Mouse (Mus musculus) G1E (cell line): ENCODE measurements around the gene 2900011O08Rik.

ENCODE experiments used
- CTCF ChIP-seq: IDR thresholded peaks from 2 replicates; pipeline ENCODE4 v1.5.1; 2012; ENCODE audit warnings: low read depth, low read length, inconsistent platforms, mixed read lengths
- GATA1 ChIP-seq: IDR thresholded peaks from 2 replicates; pipeline ENCODE4 v1.6.1; 2012; ENCODE audit warnings: borderline replicate concordance, low read length, inconsistent platforms, mixed read lengths
- GATA2 ChIP-seq: IDR thresholded peaks from 2 replicates; pipeline ENCODE4 v1.6.1; 2012; ENCODE audit warnings: low read depth, low read length, inconsistent platforms, borderline replicate concordance
- TAL1 ChIP-seq: conservative IDR thresholded peaks from 2 replicates; pipeline ENCODE4 v1.6.1; 2012; ENCODE audit warnings: low read depth, low read length, inconsistent platforms, mixed read lengths

DNA sequence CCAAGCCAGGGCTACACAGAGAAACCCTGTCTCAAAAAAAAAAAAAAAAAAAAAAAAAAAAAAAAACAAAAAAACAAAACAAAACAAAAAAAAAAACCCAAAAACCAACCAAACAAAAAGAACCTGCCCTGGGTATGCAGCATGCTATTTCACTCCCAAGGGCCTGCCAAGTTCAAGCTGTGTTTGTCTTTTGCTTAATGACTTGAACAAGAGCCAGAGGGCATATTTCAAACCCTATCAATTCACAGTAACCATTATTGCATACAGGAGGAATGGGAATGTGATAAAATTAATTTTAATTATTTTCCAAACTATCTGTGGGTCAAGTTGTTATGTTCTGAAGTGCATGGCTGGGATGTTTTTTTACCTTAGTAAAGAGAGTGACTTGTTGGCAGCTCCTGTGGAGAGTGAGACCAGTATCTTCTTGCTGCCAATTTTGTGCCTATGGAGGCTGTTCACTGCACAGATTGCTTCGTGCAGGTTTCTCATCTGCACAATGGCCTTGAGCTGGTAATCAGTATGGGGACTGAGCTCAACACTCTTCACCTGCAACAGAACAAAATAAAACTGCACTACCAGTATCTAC is 151.7 kb downstream of the 2900011O08Rik start:
- TF ChIP-seq GATA1 = no peak
- no peak for TF ChIP-seq CTCF
- no peak for TF ChIP-seq TAL1
- no peak for TF ChIP-seq GATA2
